Mouse (Mus musculus): ENCODE data around the gene Nbea. TPM values are rescaled to one million over a fixed set of nuclear protein-coding genes. Genes with fewer than 3 reads are reported as not detected.

Nbea gene
- total RNA-seq, 2 experiments from 2014 or later = 198 to 199 TPM

GRCm38 (mm10) chr3:55788621-55789201 is 394.8 kb downstream of the Nbea start:
- DNase-seq (ENCODE audit: low spot score in 2 of 2) = no peak
- intact Hi-C loops (cut with DNase I) = no loop called here

GRCm38 (mm10) chr3:55788214-55788586 is 395.3 kb downstream of the Nbea start:
- intact Hi-C loops (cut with DNase I) = no loop called here
- no peak for DNase-seq (ENCODE audit: low spot score in 2 of 2)

- intact Hi-C loops (cut with DNase I) = no loop called here
- peak in 1 of 2 experiments; percentile 36 for DNase-seq (ENCODE audit: low spot score in 2 of 2)
Measured at GRCm38 (mm10) chr3:55787487-55788213, 395.9 kb downstream of the Nbea start.

GRCm38 (mm10) chr3:55786835-55787486 is 396.5 kb downstream of the Nbea start:
- DNase-seq (ENCODE audit: low spot score in 2 of 2) = peak; percentile 30 to 73
- intact Hi-C loops (cut with DNase I) = no loop called here

GRCm38 (mm10) chr3:55785981-55786725 is 397.3 kb downstream of the Nbea start:
- intact Hi-C loops (cut with DNase I) = no loop called here
- no peak for DNase-seq (ENCODE audit: low spot score in 2 of 2)

GRCm38 (mm10) chr3:55785266-55785980 is 398.1 kb downstream of the Nbea start:
- intact Hi-C loops (cut with DNase I) = no loop called here

GRCm38 (mm10) chr3:55784101-55784500 is 399.4 kb downstream of the Nbea start:
- DNase-seq (ENCODE audit: low spot score in 2 of 2) = no peak

More at GRCm38 (mm10) chr3:55785266-55785980, 398.1 kb downstream of the Nbea start:
- no peak for DNase-seq (ENCODE audit: low spot score in 2 of 2)

GRCm38 (mm10) chr3:55783171-55784081 is 400.1 kb downstream of the Nbea start:
- intact Hi-C loops (cut with DNase I) = no loop called here
- DNase-seq (ENCODE audit: low spot score in 2 of 2) = no peak

More at GRCm38 (mm10) chr3:55784101-55784500, 399.4 kb downstream of the Nbea start:
- intact Hi-C loops (cut with DNase I) = no loop called here

GRCm38 (mm10) chr3:55782771-55783170 is 400.7 kb downstream of the Nbea start:
- intact Hi-C loops (cut with DNase I) = no loop called here
- no peak for DNase-seq (ENCODE audit: low spot score in 2 of 2)

GRCm38 (mm10) chr3:55782056-55782687 is 401.3 kb downstream of the Nbea start, which contains the start of gene Mab21l1:
Gene Mab21l1, plus strand, starts transcription at chr3:55782510.
- DNase-seq (ENCODE audit: low spot score in 2 of 2) = no peak
- intact Hi-C loops (cut with DNase I) = no loop called here

- intact Hi-C loops (cut with DNase I) = no loop called here
- DNase-seq (ENCODE audit: low spot score in 2 of 2) = no peak
Measured at GRCm38 (mm10) chr3:55781429-55782055, 402.0 kb downstream of the Nbea start.

GRCm38 (mm10) chr3:55780120-55781070 is 403.1 kb downstream of the Nbea start:
- intact Hi-C loops (cut with DNase I) = no loop called here
- DNase-seq (ENCODE audit: low spot score in 2 of 2) = no peak

- intact Hi-C loops (cut with DNase I) = no loop called here
- DNase-seq (ENCODE audit: low spot score in 2 of 2) = no peak
Measured at GRCm38 (mm10) chr3:55778764-55779730, 404.5 kb downstream of the Nbea start.

GRCm38 (mm10) chr3:55777501-55777900 is 406.0 kb downstream of the Nbea start:
- no peak for DNase-seq (ENCODE audit: low spot score in 2 of 2)
- intact Hi-C loops (cut with DNase I) = no loop called here

- DNase-seq (ENCODE audit: low spot score in 2 of 2) = no peak
- intact Hi-C loops (cut with DNase I) = no loop called here
Measured at GRCm38 (mm10) chr3:55775753-55776152, 407.7 kb downstream of the Nbea start.

All from left cerebral cortex, postnatal 14 days (tissue).